Mouse (Mus musculus): Measurements from ENCODE around the gene Defb10.
"Not testable (repeated sequence)": the region's sequence is repeated elsewhere in the genome, so short reads cannot be mapped to it uniquely, and the experiment has no call there.

Gene Defb10

GRCm38 (mm10) chr8:21858586-21858985 is at the start of gene Defb10:
Gene Defb10 (plus strand): TSS chr8:21858901.
- in situ Hi-C loops (cut with MboI; ENCODE audit: low pct_unique_long_range_greater_than_20kb in 1 of 2, low sequenced_read_pairs in 2 of 2, unreplicated experiment in 1 of 2): not testable (repeated sequence)

DNA sequence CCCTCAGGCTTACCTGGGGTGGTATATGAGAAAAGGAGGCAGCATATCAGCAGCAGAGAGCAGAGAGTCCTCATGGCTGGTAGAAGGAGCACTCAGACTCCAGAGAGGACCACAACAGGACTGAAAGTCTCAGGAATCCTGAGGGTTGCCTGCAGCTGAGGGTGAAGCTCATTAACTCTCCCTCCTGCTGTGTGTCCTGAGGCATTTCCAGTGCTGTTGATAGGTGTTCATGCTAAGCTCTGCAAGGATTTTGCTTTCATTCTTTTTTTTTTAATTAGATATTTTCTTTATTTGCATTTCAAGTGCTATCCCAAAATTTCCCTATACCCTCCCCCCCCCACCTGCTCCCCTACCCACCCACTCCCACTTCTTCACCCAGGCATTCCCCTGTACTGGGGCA is 26.6 kb downstream of the Defb10 start, which contains the start of gene Defb9:
Gene Defb9, minus strand, starts transcription at position 101 of the 400 bp plus-strand sequence.
- in situ Hi-C loops (cut with MboI; ENCODE audit: low pct_unique_long_range_greater_than_20kb in 1 of 2, low sequenced_read_pairs in 2 of 2, unreplicated experiment in 1 of 2): not testable (repeated sequence)

- in situ Hi-C loops (cut with MboI; ENCODE audit: low pct_unique_long_range_greater_than_20kb in 1 of 2, low sequenced_read_pairs in 2 of 2, unreplicated experiment in 1 of 2): not testable (repeated sequence)
These were observed 47.6 kb downstream of the Defb10 start, which contains the start of gene Defb11 for GRCm38 (mm10) chr8:21906290-21906689. Gene Defb11 (minus strand): TSS chr8:21906412.
